Mouse (Mus musculus) bone marrow macrophage, adult 2 months (primary cell): Measurements from ENCODE around the gene Bak1. TPM values are rescaled to one million over a fixed set of nuclear protein-coding genes. Genes with fewer than 3 reads are reported as not detected.

ENCODE experiments used
- H3K27ac ChIP-seq: 2 replicates; pipeline ENCODE4 v1.5.1; 2012; ENCODE audit warnings: low read depth, low read length; ENCODE audit not compliant: insufficient read depth
- H3K4me1 ChIP-seq: 2 replicates; pipeline ENCODE4 v1.6.1; 2012; ENCODE audit warnings: low read length; ENCODE audit not compliant: control insufficient read depth, insufficient read depth
- H3K4me3 ChIP-seq: 2 replicates; pipeline ENCODE4 v1.5.1; 2012; ENCODE audit warnings: mild to moderate bottlenecking, low read length, moderate library complexity; ENCODE audit not compliant: insufficient read depth
- CTCF ChIP-seq: IDR thresholded peaks from 2 replicates; pipeline ENCODE4 v1.5.1; 2012; ENCODE audit warnings: low read depth, mild to moderate bottlenecking, low read length, moderate library complexity
- POLR2A ChIP-seq: IDR thresholded peaks from 2 replicates; pipeline ENCODE4 v1.6.1; 2012; ENCODE audit warnings: mild to moderate bottlenecking, low read depth, low read length, borderline replicate concordance
- polyA plus RNA-seq: library from polyadenylated mRNA; stranded (reverse); fragments of >200 nt; gene quantifications from 2 replicates; pipeline ENCODE4 v1.2.4, GENCODE M21; 2012; ENCODE audit not compliant: missing spikeins, insufficient read depth, insufficient read length

Gene Bak1
- polyA plus RNA-seq, 1 experiment: 83.0 TPM

GRCm38 (mm10) chr17:27040304-27041045 is 11.7 kb upstream of the Bak1 start:
- Histone ChIP-seq H3K4me3 (no peak overlapping the region), H3K27ac (no peak overlapping the region), H3K4me1 (peaks cover 38% of the 10 kb centered on the region)
- TF ChIP-seq POLR2A (no peak), CTCF (no peak)

- Histone ChIP-seq H3K4me3 (peak overlapping the region; percentile 61), H3K27ac (peak overlapping the region; percentile 69), H3K4me1 (peaks cover 38% of the 10 kb centered on the region)
- TF ChIP-seq POLR2A: no peak
- no peak for TF ChIP-seq CTCF
These were observed 10.8 kb upstream of the Bak1 start for GRCm38 (mm10) chr17:27039432-27040102.

GRCm38 (mm10) chr17:27038335-27039050 is 9.7 kb upstream of the Bak1 start:
- peaks cover 32% of the 10 kb centered on the region for H3K4me1 ChIP-seq
- peak overlapping the region; percentile 61 for H3K4me3 ChIP-seq
- peak overlapping the region; percentile 69 for H3K27ac ChIP-seq
- TF ChIP-seq CTCF (no peak), POLR2A (no peak)

GRCm38 (mm10) chr17:27036465-27036864 is 7.7 kb upstream of the Bak1 start:
- peaks cover 17% of the 10 kb centered on the region for H3K4me1 ChIP-seq
- no peak overlapping the region for H3K4me3 ChIP-seq
- no peak for TF ChIP-seq POLR2A
- H3K27ac ChIP-seq: no peak overlapping the region

- TF ChIP-seq POLR2A (no peak), CTCF (peak; percentile 79)
- Histone ChIP-seq H3K4me1 (0 out of 2 replicates have a peak, but pooled peaks cover 2% of the 10 kb centered on the region), H3K4me3 (no peak overlapping the region), H3K27ac (no peak overlapping the region)
These were observed 4.1 kb upstream of the Bak1 start for GRCm38 (mm10) chr17:27032869-27033268.

GRCm38 (mm10) chr17:27032328-27032727 is 3.5 kb upstream of the Bak1 start:
- H3K4me3 ChIP-seq: no peak overlapping the region
- no peak for TF ChIP-seq CTCF
- TF ChIP-seq POLR2A: no peak
- 0 out of 2 replicates have a peak, but pooled peaks cover 2% of the 10 kb centered on the region for H3K4me1 ChIP-seq
- H3K27ac ChIP-seq: no peak overlapping the region

- Histone ChIP-seq H3K4me3 (no peak overlapping the region), H3K27ac (no peak overlapping the region), H3K4me1 (peaks cover 14% of the 10 kb centered on the region)
- TF ChIP-seq CTCF: no peak
- no peak for TF ChIP-seq POLR2A
These were observed 2.1 kb upstream of the Bak1 start for GRCm38 (mm10) chr17:27030896-27031295.

- Histone ChIP-seq H3K4me1 (peaks cover 23% of the 10 kb centered on the region), H3K4me3 (no peak overlapping the region), H3K27ac (no peak overlapping the region)
- TF ChIP-seq POLR2A (no peak), CTCF (no peak)
These were observed 622 bp upstream of the Bak1 start for GRCm38 (mm10) chr17:27029431-27029830.

GRCm38 (mm10) chr17:27028284-27028795 is 469 bp downstream of the Bak1 start:
- peak; percentile 36 for TF ChIP-seq CTCF
- TF ChIP-seq POLR2A: no peak
- Histone ChIP-seq H3K4me1 (peaks cover 23% of the 10 kb centered on the region), H3K4me3 (peak overlapping the region; percentile 92), H3K27ac (peak overlapping the region; percentile 74)
